Mouse (Mus musculus): ENCODE data around the gene Tank. TPM values are rescaled to one million over a fixed set of nuclear protein-coding genes. Genes with fewer than 3 reads are reported as not detected.
A peak's percentile ranks its signal among the peaks of the same experiment; 100 is the strongest.

Tank gene
- polyA plus RNA-seq (2012; rRNA removed): 15.5 and 16.0 TPM in 2 replicates

GRCm38 (mm10) chr2:61578433-61578832 lies at the start of gene Tank:
TSS of gene Tank (plus strand) at chr2:61578585.
- Histone ChIP-seq H3K4me3 (ENCODE audit: control insufficient read depth, insufficient read depth, low read length) (no peak within 1 kb of the TSS), H3K4me1 (replicated peaks; ENCODE audit: control insufficient read depth, insufficient read depth, low read length) (no peaks in the 10 kb centered on the region), H3K27me3 (ENCODE audit: control insufficient read depth, insufficient read depth, low read length) (no peaks in the 10 kb centered on the region), H3K27ac (ENCODE audit: control insufficient read depth, insufficient read depth, low read length) (peak within 1 kb of the TSS; percentile 81; the same call in 1 of the 2 replicates), H3K36me3 (ENCODE audit: control insufficient read depth, insufficient read depth, low read length) (no peaks in the 10 kb centered on the region)
- no peak for DNase-seq
- 58% methylated on average over 10 of the region's 10 CpGs for WGBS
- TF ChIP-seq POLR2A (IDR thresholded peaks at IDR 0.05; ENCODE audit: control insufficient read depth, extremely low read depth, insufficient read depth, low read length, poor library complexity) (no peak), CTCF (IDR thresholded peaks at IDR 0.05; ENCODE audit: borderline replicate concordance, control insufficient read depth, extremely low read depth, insufficient read depth, low read length, poor library complexity) (no peak)

GRCm38 (mm10) chr2:61532326-61532725 lies 46.1 kb upstream of the Tank start:
- H3K27ac ChIP-seq (ENCODE audit: control insufficient read depth, insufficient read depth, low read length): no peak overlapping the region
- no peak for TF ChIP-seq POLR2A (IDR thresholded peaks at IDR 0.05; ENCODE audit: control insufficient read depth, extremely low read depth, insufficient read depth, low read length, poor library complexity)
- TF ChIP-seq CTCF (IDR thresholded peaks at IDR 0.05; ENCODE audit: borderline replicate concordance, control insufficient read depth, extremely low read depth, insufficient read depth, low read length, poor library complexity): no peak
- WGBS: 92% methylated on average over 3 of the region's 3 CpGs

GRCm38 (mm10) chr2:61533131-61533530 lies 45.3 kb upstream of the Tank start:
- no peak for DNase-seq
- H3K36me3 ChIP-seq (ENCODE audit: control insufficient read depth, insufficient read depth, low read length): no peaks in the 10 kb centered on the region
- TF ChIP-seq POLR2A (IDR thresholded peaks at IDR 0.05; ENCODE audit: control insufficient read depth, extremely low read depth, insufficient read depth, low read length, poor library complexity): no peak
- H3K4me1 ChIP-seq (replicated peaks; ENCODE audit: control insufficient read depth, insufficient read depth, low read length): no peaks in the 10 kb centered on the region
- WGBS: 83% methylated on average over 2 of the region's 2 CpGs
- no peak overlapping the region for H3K27ac ChIP-seq (ENCODE audit: control insufficient read depth, insufficient read depth, low read length)
- H3K27me3 ChIP-seq (ENCODE audit: control insufficient read depth, insufficient read depth, low read length): no peaks in the 10 kb centered on the region
- no peak overlapping the region for H3K4me3 ChIP-seq (ENCODE audit: control insufficient read depth, insufficient read depth, low read length)

More at GRCm38 (mm10) chr2:61532326-61532725, 46.1 kb upstream of the Tank start:
- Histone ChIP-seq H3K4me1 (replicated peaks; ENCODE audit: control insufficient read depth, insufficient read depth, low read length) (no peaks in the 10 kb centered on the region), H3K36me3 (ENCODE audit: control insufficient read depth, insufficient read depth, low read length) (no peaks in the 10 kb centered on the region), H3K27me3 (ENCODE audit: control insufficient read depth, insufficient read depth, low read length) (no peaks in the 10 kb centered on the region), H3K4me3 (ENCODE audit: control insufficient read depth, insufficient read depth, low read length) (no peak overlapping the region)
- no peak for DNase-seq

- no peak overlapping the region for H3K27ac ChIP-seq (ENCODE audit: control insufficient read depth, insufficient read depth, low read length)
- 81% methylated on average over 2 of the region's 2 CpGs for WGBS
- no peaks in the 10 kb centered on the region for H3K36me3 ChIP-seq (ENCODE audit: control insufficient read depth, insufficient read depth, low read length)
- no peak for DNase-seq
- H3K4me3 ChIP-seq (ENCODE audit: control insufficient read depth, insufficient read depth, low read length): no peak overlapping the region
- H3K27me3 ChIP-seq (ENCODE audit: control insufficient read depth, insufficient read depth, low read length): no peaks in the 10 kb centered on the region
- H3K4me1 ChIP-seq (replicated peaks; ENCODE audit: control insufficient read depth, insufficient read depth, low read length): no peaks in the 10 kb centered on the region
- no peak for TF ChIP-seq CTCF (IDR thresholded peaks at IDR 0.05; ENCODE audit: borderline replicate concordance, control insufficient read depth, extremely low read depth, insufficient read depth, low read length, poor library complexity)
- TF ChIP-seq POLR2A (IDR thresholded peaks at IDR 0.05; ENCODE audit: control insufficient read depth, extremely low read depth, insufficient read depth, low read length, poor library complexity): no peak
These were observed 41.5 kb upstream of the Tank start for GRCm38 (mm10) chr2:61536901-61537300.

- TF ChIP-seq CTCF (IDR thresholded peaks at IDR 0.05; ENCODE audit: borderline replicate concordance, control insufficient read depth, extremely low read depth, insufficient read depth, low read length, poor library complexity): no peak
- no peak for TF ChIP-seq POLR2A (IDR thresholded peaks at IDR 0.05; ENCODE audit: control insufficient read depth, extremely low read depth, insufficient read depth, low read length, poor library complexity)
- Histone ChIP-seq H3K4me1 (replicated peaks; ENCODE audit: control insufficient read depth, insufficient read depth, low read length) (no peaks in the 10 kb centered on the region), H3K4me3 (ENCODE audit: control insufficient read depth, insufficient read depth, low read length) (no peak overlapping the region), H3K27ac (ENCODE audit: control insufficient read depth, insufficient read depth, low read length) (no peak overlapping the region), H3K36me3 (ENCODE audit: control insufficient read depth, insufficient read depth, low read length) (no peaks in the 10 kb centered on the region), H3K27me3 (ENCODE audit: control insufficient read depth, insufficient read depth, low read length) (no peaks in the 10 kb centered on the region)
- DNase-seq: no peak
- 83% methylated on average over 2 of the region's 2 CpGs for WGBS
These were observed 39.0 kb upstream of the Tank start for GRCm38 (mm10) chr2:61539378-61539777.

GRCm38 (mm10) chr2:61542426-61542825 lies 36.0 kb upstream of the Tank start:
- H3K27ac ChIP-seq (ENCODE audit: control insufficient read depth, insufficient read depth, low read length): no peak overlapping the region
- no peak overlapping the region for H3K4me3 ChIP-seq (ENCODE audit: control insufficient read depth, insufficient read depth, low read length)
- no peak for TF ChIP-seq POLR2A (IDR thresholded peaks at IDR 0.05; ENCODE audit: control insufficient read depth, extremely low read depth, insufficient read depth, low read length, poor library complexity)
- TF ChIP-seq CTCF (IDR thresholded peaks at IDR 0.05; ENCODE audit: borderline replicate concordance, control insufficient read depth, extremely low read depth, insufficient read depth, low read length, poor library complexity): no peak
- WGBS: 96% methylated on average over 2 of the region's 2 CpGs
- H3K4me1 ChIP-seq (replicated peaks; ENCODE audit: control insufficient read depth, insufficient read depth, low read length): no peaks in the 10 kb centered on the region
- H3K36me3 ChIP-seq (ENCODE audit: control insufficient read depth, insufficient read depth, low read length): no peaks in the 10 kb centered on the region
- no peak for DNase-seq
- no peaks in the 10 kb centered on the region for H3K27me3 ChIP-seq (ENCODE audit: control insufficient read depth, insufficient read depth, low read length)

GRCm38 (mm10) chr2:61545666-61546065 lies 32.7 kb upstream of the Tank start:
- 96% methylated on average over 3 of the region's 3 CpGs for WGBS
- Histone ChIP-seq H3K4me3 (ENCODE audit: control insufficient read depth, insufficient read depth, low read length) (no peak overlapping the region), H3K36me3 (ENCODE audit: control insufficient read depth, insufficient read depth, low read length) (no peaks in the 10 kb centered on the region), H3K27me3 (ENCODE audit: control insufficient read depth, insufficient read depth, low read length) (no peaks in the 10 kb centered on the region), H3K4me1 (replicated peaks; ENCODE audit: control insufficient read depth, insufficient read depth, low read length) (no peaks in the 10 kb centered on the region), H3K27ac (ENCODE audit: control insufficient read depth, insufficient read depth, low read length) (no peak overlapping the region)
- DNase-seq: no peak
- no peak for TF ChIP-seq CTCF (IDR thresholded peaks at IDR 0.05; ENCODE audit: borderline replicate concordance, control insufficient read depth, extremely low read depth, insufficient read depth, low read length, poor library complexity)
- no peak for TF ChIP-seq POLR2A (IDR thresholded peaks at IDR 0.05; ENCODE audit: control insufficient read depth, extremely low read depth, insufficient read depth, low read length, poor library complexity)

All from thymus, adult 2 months (tissue).